ENCODE assay signal across 12 mouse cellular contexts in the genomic region with DNA sequence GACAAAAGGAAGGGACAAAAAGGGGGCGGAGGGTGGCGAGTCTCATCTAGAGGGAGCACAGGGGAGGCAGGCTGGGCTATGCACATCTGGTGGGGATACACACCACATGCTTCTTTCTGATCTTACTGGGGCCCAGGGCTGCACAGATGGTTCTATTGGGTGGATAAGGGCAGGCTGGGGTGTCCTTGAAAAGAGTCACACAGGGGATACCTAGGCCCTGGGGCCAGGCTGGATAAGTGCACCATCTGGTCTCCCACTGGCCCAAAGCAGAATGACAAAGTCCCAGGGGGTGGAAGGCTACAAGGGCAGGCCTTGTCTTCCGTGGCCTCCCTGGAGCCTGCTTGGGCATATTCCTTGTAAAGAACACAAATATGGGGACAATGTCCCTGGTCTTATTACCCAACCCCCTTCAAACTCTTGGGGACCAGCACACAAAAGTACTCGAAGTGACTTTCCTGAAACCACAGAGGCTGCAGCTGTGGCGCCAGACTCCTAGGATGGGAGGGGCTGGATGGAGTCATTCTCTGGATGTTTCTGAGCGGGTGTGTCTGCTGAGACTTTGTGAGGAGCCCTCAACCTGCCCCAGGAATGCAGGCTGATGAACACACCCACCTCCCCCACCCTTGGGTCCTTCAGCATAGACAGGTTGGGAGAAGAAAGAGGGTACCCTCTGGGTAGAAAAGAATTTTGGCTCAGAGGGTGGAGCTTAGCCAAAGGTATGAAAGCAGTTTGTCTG. TPM values are rescaled to one million over a fixed set of nuclear protein-coding genes. Genes with fewer than 3 reads are reported as not detected.
DNase-seq lines count a peak whose midpoint lies in the region; ATAC-seq and TF ChIP-seq lines count a peak whose summit lies in the region.
"Had no signal": no experiment of that assay in that cellular context is flagged by ENCODE, and none has a peak within 500 bp of the region (broad histone marks: within the 10 kb centered on the region; RNA-seq: fewer than 3 reads in every experiment).

No protein-coding gene starts in this region.

- H3ac ChIP-seq in myocyte (ENCODE audit: control insufficient read depth, insufficient read length), result no peak overlapping the region

- H3K27ac ChIP-seq in forebrain, embryonic 10.5 days, result 0 out of 2 replicates have a peak overlapping the region, but pooled peaks have one; percentile 51
- no peak overlapping the region for H3K27ac ChIP-seq in forebrain, postnatal 0 days (ENCODE audit: low read depth, low read length)
- no peak overlapping the region for H3K27ac ChIP-seq in neural tube, embryonic 11.5 days (ENCODE audit: low read depth, low read length)
- no peak overlapping the region for H3K27ac ChIP-seq in neural tube, embryonic 15.5 days (replicated peaks)
- H3K27ac ChIP-seq in limb, embryonic 14.5 days (replicated peaks; ENCODE audit: low read depth, low read length), result no peak overlapping the region
- H3K27ac ChIP-seq: heart, embryonic 10.5 days; liver, embryonic 14.5 days had no signal

- TF ChIP-seq POLR2A in limb, embryonic 14.5 days (IDR thresholded peaks at IDR 0.05; ENCODE audit: borderline replicate concordance, extremely low read depth, insufficient read depth, insufficient read length), result no peak
- no peak for TF ChIP-seq POLR2A in myocyte (IDR thresholded peaks at IDR 0.05; ENCODE audit: insufficient read length, low read depth)

- TF ChIP-seq CTCF in forebrain, postnatal 0 days (IDR thresholded peaks at IDR 0.05; ENCODE audit: low read depth), result no peak

- no peak overlapping the region for H3K9ac ChIP-seq in forebrain, postnatal 0 days
- H3K9ac ChIP-seq in neural tube, embryonic 11.5 days (ENCODE audit: low read length), result no peak overlapping the region
- H3K9ac ChIP-seq in neural tube, embryonic 15.5 days (replicated peaks), result no peak overlapping the region
- no peak overlapping the region for H3K9ac ChIP-seq in limb, embryonic 14.5 days (ENCODE audit: low read depth, low read length, severe bottlenecking)
- H3K9ac ChIP-seq: liver, embryonic 14.5 days had no signal

- H3K27me3 ChIP-seq in forebrain, embryonic 10.5 days (ENCODE audit: poor library complexity, severe bottlenecking), result no peaks in the 10 kb centered on the region
- H3K27me3 ChIP-seq in forebrain, postnatal 0 days (ENCODE audit: insufficient read depth, low read length), result no peaks in the 10 kb centered on the region
- no peaks in the 10 kb centered on the region for H3K27me3 ChIP-seq in neural tube, embryonic 11.5 days (ENCODE audit: control insufficient read depth, insufficient read depth, low read length)
- H3K27me3 ChIP-seq in neural tube, embryonic 15.5 days (replicated peaks), result no peaks in the 10 kb centered on the region
- H3K27me3 ChIP-seq in limb, embryonic 14.5 days (ENCODE audit: control insufficient read depth, insufficient read depth, low read length), result no peaks in the 10 kb centered on the region
- no peaks in the 10 kb centered on the region for H3K27me3 ChIP-seq in myocyte (ENCODE audit: control insufficient read depth, insufficient read depth, insufficient read length)

- no peak for ATAC-seq in forebrain, postnatal 0 days
- peak; percentile 37; the same call in 1 of the 2 replicates for ATAC-seq in neural tube, embryonic 11.5 days (ENCODE audit: insufficient read depth, low FRiP score, low TSS enrichment)
- no peak for ATAC-seq in neural tube, embryonic 15.5 days (ENCODE audit: low FRiP score)
- no peak for ATAC-seq in limb, embryonic 14.5 days (ENCODE audit: low FRiP score, low read depth)
- ATAC-seq in megakaryocyte progenitor cell, adult 5-6 weeks (replicated peaks; ENCODE audit: poor library complexity), result no peak

- H3K79me2 ChIP-seq in myocyte (ENCODE audit: control insufficient read depth, insufficient read depth), result no peaks in the 10 kb centered on the region

- H3K9me3 ChIP-seq in forebrain, embryonic 10.5 days, result no peaks in the 10 kb centered on the region
- no peaks in the 10 kb centered on the region for H3K9me3 ChIP-seq in forebrain, postnatal 0 days (ENCODE audit: low read length)
- H3K9me3 ChIP-seq in neural tube, embryonic 11.5 days (ENCODE audit: control insufficient read depth, low read length), result no peaks in the 10 kb centered on the region
- H3K9me3 ChIP-seq in neural tube, embryonic 15.5 days (replicated peaks), result no peaks in the 10 kb centered on the region
- no peaks in the 10 kb centered on the region for H3K9me3 ChIP-seq in limb, embryonic 14.5 days (ENCODE audit: control insufficient read depth, low read length)
- H3K9me3 ChIP-seq: heart, embryonic 10.5 days had no signal

- no peak for DNase-seq in forebrain, embryonic 10.5 days (ENCODE audit: extremely low spot score, low spot score)
- DNase-seq in forebrain, postnatal 0 days, result no peak
- no peak for DNase-seq in neural tube, embryonic 11.5 days (ENCODE audit: low spot score)
- peak; percentile 6 for DNase-seq in limb, embryonic 14.5 days (ENCODE audit: low spot score)
- DNase-seq in ovary, postnatal 36 days (ENCODE audit: low spot score), result no peak
- DNase-seq: cerebellum, adult 18-20 months; kidney, postnatal 14 days had no signal

- H3K36me3 ChIP-seq in forebrain, embryonic 10.5 days (replicated peaks), result peaks cover 100% of the 10 kb centered on the region
- H3K36me3 ChIP-seq in forebrain, postnatal 0 days (ENCODE audit: insufficient read depth), result peaks cover 71% of the 10 kb centered on the region
- H3K36me3 ChIP-seq in neural tube, embryonic 11.5 days (ENCODE audit: control insufficient read depth, insufficient read depth, low read length), result peaks cover 25% of the 10 kb centered on the region
- peaks cover 87% of the 10 kb centered on the region for H3K36me3 ChIP-seq in neural tube, embryonic 15.5 days
- peaks cover 96% of the 10 kb centered on the region for H3K36me3 ChIP-seq in limb, embryonic 14.5 days (ENCODE audit: control insufficient read depth, insufficient read depth, low read length)
- no peaks in the 10 kb centered on the region for H3K36me3 ChIP-seq in myocyte (ENCODE audit: control insufficient read depth, insufficient read depth)

- H3K4me2 ChIP-seq in forebrain, postnatal 0 days (ENCODE audit: low read depth), result no peak overlapping the region
- H3K4me2 ChIP-seq in neural tube, embryonic 11.5 days (ENCODE audit: low read depth), result no peak overlapping the region
- H3K4me2 ChIP-seq in neural tube, embryonic 15.5 days, result no peak overlapping the region
- no peak overlapping the region for H3K4me2 ChIP-seq in limb, embryonic 14.5 days (replicated peaks; ENCODE audit: low read depth, low read length, severe bottlenecking)
- H3K4me2 ChIP-seq in myocyte (ENCODE audit: low read depth), result peak overlapping the region; percentile 34

- WGBS in forebrain, embryonic 10.5 days, result 85% methylated on average over 6 of the region's 6 CpGs
- 82% methylated on average over 6 of the region's 6 CpGs for WGBS in forebrain, postnatal 0 days
- WGBS in neural tube, embryonic 11.5 days, result 73% methylated on average over 6 of the region's 6 CpGs
- 53% methylated on average over 6 of the region's 6 CpGs for WGBS in neural tube, embryonic 15.5 days
- 68% methylated on average over 6 of the region's 6 CpGs for WGBS in limb, embryonic 14.5 days

- 0 out of 2 replicates have a peak, but pooled peaks cover 3% of the 10 kb centered on the region for H3K4me1 ChIP-seq in forebrain, embryonic 10.5 days
- no peaks in the 10 kb centered on the region for H3K4me1 ChIP-seq in forebrain, postnatal 0 days (ENCODE audit: insufficient read depth)
- no peaks in the 10 kb centered on the region for H3K4me1 ChIP-seq in neural tube, embryonic 11.5 days (ENCODE audit: control insufficient read depth, insufficient read depth, low read length)
- H3K4me1 ChIP-seq in neural tube, embryonic 15.5 days, result no peaks in the 10 kb centered on the region
- H3K4me1 ChIP-seq in limb, embryonic 14.5 days (ENCODE audit: control insufficient read depth, insufficient read depth, low read length), result no peaks in the 10 kb centered on the region

- no peak overlapping the region for H3K4me3 ChIP-seq in forebrain, embryonic 10.5 days
- H3K4me3 ChIP-seq in forebrain, postnatal 0 days (ENCODE audit: low read depth, low read length), result no peak overlapping the region
- H3K4me3 ChIP-seq in neural tube, embryonic 11.5 days (ENCODE audit: low read depth, low read length), result no peak overlapping the region
- H3K4me3 ChIP-seq in neural tube, embryonic 15.5 days (replicated peaks), result no peak overlapping the region
- no peak overlapping the region for H3K4me3 ChIP-seq in limb, embryonic 14.5 days (replicated peaks; ENCODE audit: low read length)
- H3K4me3 ChIP-seq in myocyte, result no peak overlapping the region
- H3K4me3 ChIP-seq: heart, embryonic 10.5 days had no signal

TF ChIP-seq in myocyte, 11 proteins besides CTCF, POLR2A, EP300 and RAD21:
- peak in 2 of 3 experiments; percentile 54 to 86 for TF ChIP-seq MYOG (IDR thresholded peaks at IDR 0.05; ENCODE audit: control insufficient read depth in 1 of 3, insufficient read depth in 1 of 3, insufficient read length in 2 of 3, low read depth in 2 of 3)
- no peak for TF ChIP-seq USF1 (IDR thresholded peaks at IDR 0.05; ENCODE audit: low read depth)
- TF ChIP-seq MYOD1 (IDR thresholded peaks at IDR 0.05; ENCODE audit: control insufficient read depth in 1 of 3, insufficient read length in 2 of 3, low read depth in 2 of 3), result peak in 1 of 3 experiments; percentile 60
- TF ChIP-seq POLR2AphosphoS2 (IDR thresholded peaks at IDR 0.05; ENCODE audit: insufficient read length, low read depth), result no peak

RNA-seq across cellular contexts. Expression of a gene that starts 49.4 kb away (rescaled TPM):
- polyA plus RNA-seq in forebrain, embryonic 10.5 days (2016; fragmentation: Nextera tagmentation; extraction: Ambion mirVana), result 30.3 and 32.9 TPM in 2 replicates
- 96.5 and 122 TPM in 2 replicates for total RNA-seq in forebrain, postnatal 0 days (2014; rRNA removed)
- 29.7 and 39.0 TPM in 2 replicates for polyA plus RNA-seq in forebrain, postnatal 0 days (2015; fragmentation: Nextera tagmentation; extraction: Ambion mirVana)
- 65.4 and 68.0 TPM in 2 replicates for polyA plus RNA-seq in neural tube, embryonic 11.5 days (2014; fragmentation: Nextera tagmentation; extraction: Ambion mirVana)
- 40.2 and 40.6 TPM in 2 replicates for polyA plus RNA-seq in neural tube, embryonic 15.5 days (2015; fragmentation: Nextera tagmentation; extraction: Ambion mirVana)
- polyA plus RNA-seq in limb, embryonic 14.5 days (2012; rRNA removed), result 85.1 and 89.2 TPM in 2 replicates
- 42.1 and 48.8 TPM in 2 replicates for polyA plus RNA-seq in limb, embryonic 14.5 days (2014; fragmentation: Nextera tagmentation; extraction: Ambion mirVana)
- 66.6 TPM for polyA plus RNA-seq in myocyte (2012; fragmentation: generic; extraction: Trizol)
- total RNA-seq in megakaryocyte progenitor cell, adult 5-6 weeks (2015), result 9.1 and 9.6 TPM in 2 replicates
- total RNA-seq in megakaryocyte progenitor cell, adult 5-6 weeks (2017), result 20.2 and 27.5 TPM in 2 replicates
